Mouse (Mus musculus) lung, postnatal 0 days (tissue): ENCODE data around the gene Il6st. TPM values are rescaled to one million over a fixed set of nuclear protein-coding genes. Genes with fewer than 3 reads are reported as not detected.

Experiments used
- ATAC-seq: fragments of 200-750 bp; cut with Nextera tagmentation; 2 replicates; pipeline ENCODE4 v1.8.0; 2017; ENCODE audit warnings: moderate library complexity
- DNase-seq: peaks from one replicate; pipeline ENCODE4 v3.0.0-alpha.2; 2016; ENCODE audit warnings: low spot score
- H3K27ac ChIP-seq: fragments of 300-500 bp; sonication (generic); 2 replicates; pipeline ENCODE4 v1.5.1; 2014; ENCODE audit warnings: antibody characterized with exemption, mild to moderate bottlenecking, low read length, mixed read lengths
- H3K27me3 ChIP-seq: fragments of 300-500 bp; sonication (generic); replicated peaks from 2 replicates; pipeline ENCODE4 v1.6.1; 2014; ENCODE audit warnings: low read length, mixed read lengths; ENCODE audit not compliant: insufficient read depth
- H3K36me3 ChIP-seq: fragments of 300-500 bp; sonication (generic); 2 replicates; pipeline ENCODE4 v1.6.1; 2014; ENCODE audit warnings: low read length, mixed read lengths; ENCODE audit not compliant: insufficient read depth
- H3K4me1 ChIP-seq: fragments of 300-500 bp; sonication (generic); 2 replicates; pipeline ENCODE4 v1.6.1; 2014; ENCODE audit warnings: antibody characterized with exemption, low read depth, low read length, mixed read lengths; ENCODE audit not compliant: insufficient read depth
- H3K4me2 ChIP-seq: fragments of 300-500 bp; sonication (generic); replicated peaks from 2 replicates; pipeline ENCODE4 v1.6.1; 2014; ENCODE audit warnings: low read depth, mild to moderate bottlenecking, low read length, moderate library complexity, mixed read lengths
- H3K4me3 ChIP-seq: fragments of 300-500 bp; sonication (generic); 2 replicates; pipeline ENCODE4 v1.5.1; 2014; ENCODE audit warnings: low read depth, low read length
- H3K9ac ChIP-seq: fragments of 300-500 bp; sonication (generic); replicated peaks from 2 replicates; pipeline ENCODE4 v1.6.1; 2014; ENCODE audit warnings: low read depth, mild to moderate bottlenecking
- H3K9me3 ChIP-seq: fragments of 300-500 bp; sonication (generic); 2 replicates; pipeline ENCODE4 v1.6.1; 2016; ENCODE audit warnings: low read length, mixed read lengths
- CTCF ChIP-seq: IDR thresholded peaks from 2 replicates; pipeline ENCODE4 v1.5.1; 2016; ENCODE audit warnings: antibody characterized with exemption, mild to moderate bottlenecking
- EP300 ChIP-seq: IDR thresholded peaks from 2 replicates; pipeline ENCODE4 v1.6.1; 2016; ENCODE audit warnings: antibody characterized with exemption, mild to moderate bottlenecking, control low read depth
- whole genome bisulfite sequencing: fragments of 180-500 bp; shearing (Covaris S2); extraction: QIAGEN DNeasy Blood & Tissue Kit; methylation state at CpG from one replicate; pipeline ENCODE4 v1.1.7; 2014; 5-methylcytosine and 5-hydroxymethylcytosine counted together
- polyA plus RNA-seq: library from polyadenylated mRNA; unstranded; fragments of >200 nt; fragmentation: Nextera tagmentation; extraction: Ambion mirVana; gene quantifications from 2 replicates; pipeline ENCODE4 v1.2.1, GENCODE M21; 2015

The Il6st gene
- polyA plus RNA-seq, 1 experiment from 2014 or later = 30.4 TPM

- Histone ChIP-seq H3K4me1 (no peaks in the 10 kb centered on the region; the same call in 1 of the 2 replicates), H3K9ac (no peak overlapping the region), H3K36me3 (no peaks in the 10 kb centered on the region), H3K4me3 (peak overlapping the region; percentile 4; the same call in 1 of the 2 replicates), H3K4me2 (peak overlapping the region; percentile 43), H3K9me3 (no peaks in the 10 kb centered on the region), H3K27me3 (no peaks in the 10 kb centered on the region), H3K27ac (0 out of 2 replicates have a peak overlapping the region, but pooled peaks have one; percentile 23)
- TF ChIP-seq EP300 = no peak
- no peak for TF ChIP-seq CTCF
- 6% methylated on average over 9 of the region's 9 CpGs for WGBS
- ATAC-seq (peak; percentile 78), DNase-seq (peak; percentile 85)
Measured at GRCm38 (mm10) chr13:112439917-112440361, 23.9 kb upstream of the Il6st start.

- 78% methylated on average over 8 of the region's 8 CpGs for WGBS
- no peak for TF ChIP-seq EP300
- TF ChIP-seq CTCF = no peak
- ATAC-seq = no peak
- Histone ChIP-seq H3K9ac (no peak overlapping the region), H3K27ac (no peak overlapping the region), H3K4me2 (no peak overlapping the region), H3K36me3 (no peaks in the 10 kb centered on the region), H3K4me1 (no peaks in the 10 kb centered on the region; the same call in 1 of the 2 replicates), H3K27me3 (no peaks in the 10 kb centered on the region), H3K9me3 (no peaks in the 10 kb centered on the region), H3K4me3 (no peak overlapping the region)
- no peak for DNase-seq
Measured at GRCm38 (mm10) chr13:112440668-112441067, 23.2 kb upstream of the Il6st start.

GRCm38 (mm10) chr13:112442867-112443529 is 20.9 kb upstream of the Il6st start:
- Histone ChIP-seq H3K36me3 (no peaks in the 10 kb centered on the region), H3K4me3 (no peak overlapping the region), H3K9ac (no peak overlapping the region), H3K4me1 (no peaks in the 10 kb centered on the region; the same call in 1 of the 2 replicates), H3K4me2 (no peak overlapping the region), H3K9me3 (no peaks in the 10 kb centered on the region), H3K27ac (no peak overlapping the region), H3K27me3 (no peaks in the 10 kb centered on the region)
- WGBS = 73% methylated on average over 7 of the region's 7 CpGs
- peak; percentile 40 for DNase-seq
- TF ChIP-seq EP300 (no peak), CTCF (no peak)
- ATAC-seq = no peak

GRCm38 (mm10) chr13:112447108-112447665 is 16.7 kb upstream of the Il6st start:
- no peak for ATAC-seq
- 71% methylated on average over 8 of the region's 8 CpGs for WGBS

GRCm38 (mm10) chr13:112450210-112450609 is 13.7 kb upstream of the Il6st start:
- no peaks in the 10 kb centered on the region for H3K9me3 ChIP-seq
- H3K27me3 ChIP-seq = no peaks in the 10 kb centered on the region
- H3K4me2 ChIP-seq = no peak overlapping the region
- ATAC-seq (no peak), DNase-seq (no peak)
- no peaks in the 10 kb centered on the region for H3K36me3 ChIP-seq
- H3K9ac ChIP-seq = no peak overlapping the region
- no peak overlapping the region for H3K4me3 ChIP-seq
- TF ChIP-seq EP300 (no peak), CTCF (no peak)
- H3K4me1 ChIP-seq = no peaks in the 10 kb centered on the region
- WGBS = 43% methylated on average over 3 of the region's 3 CpGs
- H3K27ac ChIP-seq = no peak overlapping the region

More at GRCm38 (mm10) chr13:112447108-112447665, 16.7 kb upstream of the Il6st start:
- H3K4me1 ChIP-seq = no peaks in the 10 kb centered on the region
- no peaks in the 10 kb centered on the region for H3K36me3 ChIP-seq
- H3K4me3 ChIP-seq = no peak overlapping the region
- no peak overlapping the region for H3K9ac ChIP-seq
- TF ChIP-seq CTCF (no peak), EP300 (no peak)
- no peak overlapping the region for H3K27ac ChIP-seq
- no peaks in the 10 kb centered on the region for H3K27me3 ChIP-seq
- DNase-seq = peak; percentile 24
- no peak overlapping the region for H3K4me2 ChIP-seq
- H3K9me3 ChIP-seq = no peaks in the 10 kb centered on the region

- no peak for DNase-seq
- no peaks in the 10 kb centered on the region for H3K9me3 ChIP-seq
- no peak for ATAC-seq
- no peak overlapping the region for H3K4me3 ChIP-seq
- H3K27ac ChIP-seq = no peak overlapping the region
- TF ChIP-seq CTCF (no peak), EP300 (no peak)
- 31% methylated on average over 6 of the region's 6 CpGs for WGBS
- no peak overlapping the region for H3K9ac ChIP-seq
- H3K4me2 ChIP-seq = no peak overlapping the region
- no peaks in the 10 kb centered on the region for H3K4me1 ChIP-seq
- no peaks in the 10 kb centered on the region for H3K27me3 ChIP-seq
- H3K36me3 ChIP-seq = no peaks in the 10 kb centered on the region
Measured at GRCm38 (mm10) chr13:112457366-112457765, 6.5 kb upstream of the Il6st start.
